Mouse (Mus musculus) cerebellum, adult 2 months (tissue): ENCODE measurements around the gene Spindoc. TPM values are rescaled to one million over a fixed set of nuclear protein-coding genes. Genes with fewer than 3 reads are reported as not detected.

Experiments used
- DNase-seq, 2 experiments: peaks; one replicate each; pipeline ENCODE4 v3.0.0; 2021
- H3K27ac ChIP-seq: fragments of 200-500 bp; 2 replicates; pipeline ENCODE4 v1.5.1; 2012; ENCODE audit warnings: low read length, control low read depth, inconsistent platforms; ENCODE audit not compliant: insufficient read depth
- H3K27me3 ChIP-seq: fragments of 200-500 bp; 2 replicates; pipeline ENCODE4 v1.6.1; 2012; ENCODE audit warnings: inconsistent platforms, mild to moderate bottlenecking, low read length, moderate library complexity; ENCODE audit not compliant: control insufficient read depth, insufficient read depth
- H3K4me1 ChIP-seq: fragments of 200-500 bp; 2 replicates; pipeline ENCODE4 v1.6.1; 2011; ENCODE audit warnings: low read length; ENCODE audit not compliant: control insufficient read depth, insufficient read depth
- H3K4me3 ChIP-seq: fragments of 200-500 bp; replicated peaks from 2 replicates; pipeline ENCODE3; 2011; ENCODE audit warnings: mild to moderate bottlenecking, low read depth, low read length, control low read depth; ENCODE audit not compliant: insufficient read depth
- CTCF ChIP-seq: fragments of 200-500 bp; IDR thresholded peaks from 2 replicates; pipeline ENCODE4 v1.5.1; 2011; ENCODE audit warnings: low read depth, mild to moderate bottlenecking, control low read depth, low read length, moderate library complexity, borderline replicate concordance; ENCODE audit not compliant: insufficient read depth
- POLR2A ChIP-seq: fragments of 200-500 bp; IDR thresholded peaks from 2 replicates; pipeline ENCODE4 v1.6.1; 2011; ENCODE audit warnings: low read length, control low read depth, borderline replicate concordance; ENCODE audit not compliant: insufficient read depth
- WGBS: fragments of 180-500 bp; shearing (Covaris S2); methylation state at CpG from one replicate; pipeline ENCODE4 v1.1.7; 2018; 5-methylcytosine and 5-hydroxymethylcytosine counted together
- polyA plus RNA-seq: library from polyadenylated mRNA; depleted of rRNA; stranded (reverse); fragments of >200 nt; gene quantifications from 2 replicates; pipeline ENCODE4 v1.2.3, GENCODE M21; 2012

Spindoc gene
- polyA plus RNA-seq, 1 experiment: 18.5 TPM

GRCm38 (mm10) chr19:7421602-7422591 lies 39.1 kb upstream of the Spindoc start:
- Histone ChIP-seq H3K4me1 (no peaks in the 10 kb centered on the region), H3K27ac (no peak overlapping the region; the same call in 1 of the 2 replicates), H3K27me3 (no peaks in the 10 kb centered on the region; the same call in 1 of the 2 replicates), H3K4me3 (peak overlapping the region; percentile 61)
- peak; percentile 61 to 70 for DNase-seq
- WGBS: 18% methylated on average over 48 of the region's 48 CpGs
- TF ChIP-seq POLR2A (0 out of 2 replicates have a peak, but pooled peaks have one; percentile 24), CTCF (no peak)

GRCm38 (mm10) chr19:7420841-7421601 lies 38.2 kb upstream of the Spindoc start:
- TF ChIP-seq POLR2A: no peak
- no peak for TF ChIP-seq CTCF
- DNase-seq: peak in 1 of 2 experiments; percentile 24
- Histone ChIP-seq H3K4me1 (no peaks in the 10 kb centered on the region), H3K27ac (no peak overlapping the region), H3K4me3 (no peak overlapping the region), H3K27me3 (no peaks in the 10 kb centered on the region; the same call in 1 of the 2 replicates)
- WGBS: 59% methylated on average over 27 of the region's 27 CpGs

- TF ChIP-seq POLR2A (no peak), CTCF (no peak)
- Histone ChIP-seq H3K4me3 (no peak overlapping the region), H3K27me3 (no peaks in the 10 kb centered on the region; the same call in 1 of the 2 replicates), H3K4me1 (no peaks in the 10 kb centered on the region), H3K27ac (no peak overlapping the region)
- no peak for DNase-seq
- WGBS: 49% methylated on average over 12 of the region's 12 CpGs
Observed at GRCm38 (mm10) chr19:7420108-7420507, 37.3 kb upstream of the Spindoc start.

GRCm38 (mm10) chr19:7419134-7419533 lies 36.3 kb upstream of the Spindoc start:
- WGBS: 52% methylated on average over 6 of the region's 6 CpGs
- H3K27me3 ChIP-seq: no peaks in the 10 kb centered on the region; the same call in 1 of the 2 replicates
- no peak overlapping the region for H3K27ac ChIP-seq
- no peak for DNase-seq
- H3K4me1 ChIP-seq: no peaks in the 10 kb centered on the region
- H3K4me3 ChIP-seq: no peak overlapping the region
- TF ChIP-seq POLR2A (no peak), CTCF (no peak)

GRCm38 (mm10) chr19:7417911-7418849 lies 35.4 kb upstream of the Spindoc start:
- H3K27me3 ChIP-seq: no peaks in the 10 kb centered on the region; the same call in 1 of the 2 replicates
- peak overlapping the region; percentile 79 for H3K4me3 ChIP-seq
- WGBS: 1% methylated on average over 55 of the region's 59 CpGs
- H3K27ac ChIP-seq: 0 out of 2 replicates have a peak overlapping the region, but pooled peaks have one; percentile 3
- peak; percentile 76 to 79 for DNase-seq
- no peaks in the 10 kb centered on the region for H3K4me1 ChIP-seq
- peak; percentile 69 for TF ChIP-seq CTCF
- TF ChIP-seq POLR2A: no peak

GRCm38 (mm10) chr19:7416834-7417735 lies 34.3 kb upstream of the Spindoc start, which contains the start of gene 2700081O15Rik:
Gene 2700081O15Rik (plus strand): TSS chr19:7417625.
- TF ChIP-seq CTCF (no peak), POLR2A (no peak)
- Histone ChIP-seq H3K27me3 (no peaks in the 10 kb centered on the region; the same call in 1 of the 2 replicates), H3K27ac (0 out of 2 replicates have a peak within 1 kb of the TSS, but pooled peaks have one; percentile 3), H3K4me1 (no peaks in the 10 kb centered on the region), H3K4me3 (peak within 1 kb of the TSS; percentile 79)
- peak; percentile 65 to 67 for DNase-seq
- 1% methylated on average over 106 of the region's 107 CpGs for WGBS
